In the genomic region with DNA sequence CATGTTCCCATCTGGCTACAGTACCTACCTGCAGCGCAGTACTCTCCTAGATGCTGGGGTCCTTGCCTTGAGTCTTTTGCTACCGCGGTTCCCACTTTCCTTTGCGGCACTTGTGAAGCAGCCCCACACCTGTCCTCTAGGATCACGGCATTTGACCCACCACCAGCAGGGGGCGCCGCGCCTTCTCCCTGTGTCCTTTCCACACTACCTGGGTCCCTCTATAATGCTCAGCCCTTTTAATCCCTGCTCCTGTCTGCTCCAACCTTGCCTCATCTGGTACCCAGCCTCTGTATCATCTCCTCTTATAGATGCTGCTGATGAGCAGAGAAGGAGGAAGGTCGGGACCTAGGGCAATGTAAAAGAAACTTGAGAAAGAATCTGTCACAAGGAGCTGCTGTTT, we compare ENCODE assay signal across 8 mouse cellular contexts. TPM values are rescaled to one million over a fixed set of nuclear protein-coding genes. Genes with fewer than 3 reads are reported as not detected.
DNase-seq lines count a peak whose midpoint lies in the region; ATAC-seq and TF ChIP-seq lines count a peak whose summit lies in the region.

No protein-coding gene starts in this region.

- no peaks in the 10 kb centered on the region for H3K27me3 ChIP-seq in kidney, postnatal 0 days (ENCODE audit: insufficient read depth, low read length)

- H3K27ac ChIP-seq in embryonic fibroblast, embryonic 13.5 days (ENCODE audit: insufficient read depth, low read length), result no peak overlapping the region
- H3K27ac ChIP-seq in kidney, postnatal 0 days, result no peak overlapping the region

- peak; percentile 7 to 30 for DNase-seq in layer of hippocampus, adult 18-20 months (ENCODE audit: low spot score in 2 of 2)
- no peak for DNase-seq in layer of hippocampus, adult 9-10 months (ENCODE audit: low spot score)
- DNase-seq in adrenal gland, postnatal 14 days, result peak; percentile 72
- DNase-seq in kidney, postnatal 0 days (ENCODE audit: low spot score), result peak; percentile 48
- peak; percentile 64 for DNase-seq in lung, adult 2 months
- peak; percentile 62 for DNase-seq in right cerebral cortex, postnatal 4 days
- no peak for DNase-seq in natural killer cell, adult 2 months (ENCODE audit: low spot score in 2 of 2)

- WGBS in kidney, postnatal 0 days, result 19% methylated on average over 9 of the region's 9 CpGs
- 21% methylated on average over 9 of the region's 9 CpGs for WGBS in lung, adult 2 months

- no peak overlapping the region for H3K9ac ChIP-seq in kidney, postnatal 0 days (ENCODE audit: low read depth, low read length)

- no peak overlapping the region for H3K4me3 ChIP-seq in embryonic fibroblast, embryonic 13.5 days (ENCODE audit: insufficient read depth, low read length)
- H3K4me3 ChIP-seq in kidney, postnatal 0 days (replicated peaks; ENCODE audit: low read depth, low read length), result no peak overlapping the region
- no peak overlapping the region for H3K4me3 ChIP-seq in lung, adult 2 months (replicated peaks; ENCODE audit: extremely low read depth, low read depth, low read length)

- H3K4me2 ChIP-seq in kidney, postnatal 0 days (ENCODE audit: low read length), result no peak overlapping the region

- no peak for ATAC-seq in kidney, postnatal 0 days (replicated peaks; ENCODE audit: low FRiP score, low read depth)

- no peaks in the 10 kb centered on the region for H3K9me3 ChIP-seq in kidney, postnatal 0 days (replicated peaks; ENCODE audit: low read length)

- TF ChIP-seq CTCF in embryonic fibroblast, embryonic 13.5 days (IDR thresholded peaks at IDR 0.05; ENCODE audit: borderline replicate concordance, insufficient read depth, low read length), result peak; percentile 60
- TF ChIP-seq CTCF in kidney, postnatal 0 days (IDR thresholded peaks at IDR 0.05; ENCODE audit: low read depth), result peak; percentile 77
- TF ChIP-seq CTCF in lung, adult 2 months (IDR thresholded peaks at IDR 0.05; ENCODE audit: insufficient read depth, low read length), result peak; percentile 60

- TF ChIP-seq POLR2A in embryonic fibroblast, embryonic 13.5 days (IDR thresholded peaks at IDR 0.05; ENCODE audit: low read depth, low read length), result no peak
- TF ChIP-seq POLR2A in lung, adult 2 months (IDR thresholded peaks at IDR 0.05; ENCODE audit: borderline replicate concordance, extremely low read depth, low read depth, low read length), result no peak

- H3K36me3 ChIP-seq in kidney, postnatal 0 days (ENCODE audit: insufficient read depth, low read length), result no peaks in the 10 kb centered on the region

- no peaks in the 10 kb centered on the region for H3K4me1 ChIP-seq in embryonic fibroblast, embryonic 13.5 days (ENCODE audit: control insufficient read depth, insufficient read depth, low read length)
- no peaks in the 10 kb centered on the region for H3K4me1 ChIP-seq in kidney, postnatal 0 days (replicated peaks; ENCODE audit: insufficient read depth, low read length)
- H3K4me1 ChIP-seq in lung, adult 2 months (ENCODE audit: control insufficient read depth, insufficient read depth, low read length), result no peaks in the 10 kb centered on the region

RNA-seq across cellular contexts. Expression of gene Cachd1, which starts 53.9 kb away (rescaled TPM):
- 10 to 100 TPM; 34.9 to 35.3 TPM for total RNA-seq in layer of hippocampus, adult 18-20 months (2021)
- total RNA-seq in adrenal gland, postnatal 14 days (2021), result 8.4 and 12.9 TPM in 2 replicates
- 27.6 and 37.6 TPM in 2 replicates for polyA plus RNA-seq in embryonic fibroblast, embryonic 13.5 days (2011; ENCODE audit: insufficient read length, low read depth, missing spikeins)
- 11.7 and 12.2 TPM in 2 replicates for polyA plus RNA-seq in kidney, postnatal 0 days (2015; fragmentation: Nextera tagmentation; extraction: Ambion mirVana)
- polyA plus RNA-seq in lung, adult 2 months (2012; rRNA removed), result 41.8 and 43.1 TPM in 2 replicates

Comparison
In these comparisons a context has a peak if more than half of its experiments do, and no peak if none do; other contexts are left out.
1. DNase-seq: peak in layer of hippocampus, adult 18-20 months (2 of 2), adrenal gland, postnatal 14 days (single experiment), kidney, postnatal 0 days (single experiment), lung, adult 2 months (single experiment) and right cerebral cortex, postnatal 4 days (single experiment); none in layer of hippocampus, adult 9-10 months (single experiment) and natural killer cell, adult 2 months (0 of 2).
2. Peak in every context shown above with its lines, with median percentiles within 50 percentile points of each other: CTCF ChIP-seq.